Mouse (Mus musculus) urinary bladder, adult 2 months (tissue): ENCODE data around the gene Cntnap2. TPM values are rescaled to one million over a fixed set of nuclear protein-coding genes. Genes with fewer than 3 reads are reported as not detected.

ENCODE experiments used
- DNase-seq: peaks from one replicate; pipeline ENCODE4 v3.0.0; 2022; ENCODE audit warnings: low spot score
- polyA plus RNA-seq: library from polyadenylated mRNA; depleted of rRNA; stranded (reverse); fragments of >200 nt; gene quantifications from 2 replicates; pipeline ENCODE4 v1.2.3, GENCODE M21; 2012

Cntnap2 gene
- polyA plus RNA-seq, 1 experiment: 23.6 TPM

DNA sequence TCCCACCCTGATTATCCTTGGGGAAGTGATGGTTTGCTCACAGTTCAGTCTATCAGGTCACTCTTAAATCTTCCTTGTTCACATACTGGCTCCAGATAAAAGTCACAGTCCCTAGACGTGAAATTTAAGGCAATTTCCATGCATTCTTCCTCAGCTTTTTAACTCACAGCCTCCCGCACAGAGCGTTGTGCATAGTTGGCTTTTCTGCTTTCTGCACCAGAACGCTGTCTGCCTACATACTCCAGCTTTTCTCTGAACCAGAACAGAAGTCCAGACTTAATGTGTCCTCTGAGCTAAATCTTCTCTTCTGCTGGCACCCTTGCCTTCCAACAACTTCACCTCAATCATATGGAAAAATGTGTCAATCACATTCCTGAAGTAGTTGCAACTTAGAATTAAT lies 1616.5 kb downstream of the Cntnap2 start:
- DNase-seq: no peak

DNA sequence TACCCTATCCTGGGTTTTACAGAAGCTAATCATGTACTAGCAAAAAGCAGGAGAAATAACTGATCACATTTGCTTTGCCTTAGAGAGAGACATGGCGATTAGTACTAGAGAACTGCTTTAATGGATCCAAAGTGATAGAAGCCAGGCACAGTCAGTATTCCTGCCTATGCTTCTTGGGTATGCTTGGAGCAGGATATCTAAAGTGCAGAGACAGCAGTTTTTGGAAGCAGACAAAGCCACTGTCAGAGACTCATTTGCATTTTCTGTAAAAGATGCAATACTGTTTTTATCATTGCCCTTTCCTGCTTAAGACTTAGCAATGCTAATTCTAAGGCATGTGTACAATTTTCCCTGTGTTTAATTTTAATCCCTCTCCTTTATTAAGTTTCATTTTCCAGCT lies 1637.0 kb downstream of the Cntnap2 start:
- DNase-seq: no peak

DNA sequence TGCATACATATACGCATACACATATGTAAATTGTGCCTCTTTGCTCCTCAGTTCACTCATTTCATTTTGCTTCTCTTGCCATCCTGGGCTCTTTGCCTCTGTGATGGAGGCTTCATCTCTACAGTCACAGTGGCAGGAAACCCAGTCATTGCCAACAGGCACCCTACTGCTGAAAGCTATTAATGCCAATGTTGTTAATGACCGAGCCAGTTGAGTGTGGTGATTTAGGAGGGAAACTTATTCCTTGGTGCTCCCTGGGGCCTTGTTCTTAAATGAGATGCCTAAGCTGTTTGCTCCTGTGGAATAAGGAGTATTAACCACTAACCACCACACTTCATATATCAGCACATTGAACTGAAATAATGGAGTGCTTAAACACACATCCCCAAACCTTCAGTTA lies 1640.2 kb downstream of the Cntnap2 start:
- no peak for DNase-seq

DNA sequence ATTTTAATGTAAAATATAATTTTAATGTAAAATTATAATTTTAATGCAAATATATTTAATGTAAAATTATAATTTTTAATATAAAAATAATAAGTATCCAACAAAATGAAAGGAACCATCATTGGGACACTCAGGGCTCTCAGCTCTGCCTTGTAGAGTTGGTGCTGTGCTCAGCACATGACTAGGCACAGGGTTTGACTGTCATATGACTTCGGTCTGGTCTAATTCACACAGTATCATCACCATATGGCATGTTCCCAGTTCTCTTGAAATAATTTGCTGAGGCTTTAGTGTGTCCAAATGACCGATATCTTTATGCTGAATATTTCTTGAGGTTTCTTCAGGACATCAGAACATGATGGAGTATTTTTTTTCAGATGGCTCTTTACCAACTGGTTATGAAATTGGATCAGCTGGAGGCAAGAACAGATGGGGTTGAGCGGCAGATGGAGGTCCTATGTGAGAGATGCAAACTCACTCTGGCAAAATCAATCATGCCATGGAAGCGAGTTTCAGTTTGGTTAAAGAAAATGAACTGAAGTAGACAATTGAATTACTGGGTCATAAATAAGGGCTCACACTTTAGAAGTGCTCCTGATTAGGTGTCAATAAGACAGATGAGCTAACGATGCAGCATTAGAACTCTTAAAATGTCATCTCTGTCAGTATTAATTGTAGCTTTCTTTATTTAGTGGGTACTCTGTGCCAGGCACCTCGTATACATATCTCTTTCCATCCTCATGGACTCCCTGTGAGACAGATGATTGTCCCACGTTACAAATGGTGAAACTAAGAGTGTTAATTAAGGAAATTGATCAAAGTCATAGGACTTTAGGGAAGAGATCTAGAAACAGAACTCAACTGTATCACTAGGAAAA lies 1645.4 kb downstream of the Cntnap2 start:
- DNase-seq: no peak

DNA sequence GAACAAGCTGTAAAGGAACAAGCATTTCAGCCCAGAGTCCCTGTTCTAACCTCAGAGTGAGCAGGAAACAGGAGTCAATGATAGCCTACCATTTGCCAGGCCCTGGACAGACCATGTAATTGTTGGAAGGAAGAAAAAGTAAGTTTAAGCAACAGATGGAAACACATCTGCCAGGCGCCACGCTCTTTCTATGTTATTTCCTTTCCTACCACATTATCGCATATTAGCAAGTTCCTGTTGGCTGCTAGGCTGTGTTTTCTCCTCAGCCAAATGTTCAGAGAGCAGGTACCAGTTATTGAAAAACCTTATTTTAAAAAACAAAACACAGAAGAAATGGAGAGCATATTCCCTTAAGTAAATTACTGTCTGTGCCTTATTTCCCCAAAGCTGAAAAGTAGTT lies 1646.8 kb downstream of the Cntnap2 start:
- no peak for DNase-seq

DNA sequence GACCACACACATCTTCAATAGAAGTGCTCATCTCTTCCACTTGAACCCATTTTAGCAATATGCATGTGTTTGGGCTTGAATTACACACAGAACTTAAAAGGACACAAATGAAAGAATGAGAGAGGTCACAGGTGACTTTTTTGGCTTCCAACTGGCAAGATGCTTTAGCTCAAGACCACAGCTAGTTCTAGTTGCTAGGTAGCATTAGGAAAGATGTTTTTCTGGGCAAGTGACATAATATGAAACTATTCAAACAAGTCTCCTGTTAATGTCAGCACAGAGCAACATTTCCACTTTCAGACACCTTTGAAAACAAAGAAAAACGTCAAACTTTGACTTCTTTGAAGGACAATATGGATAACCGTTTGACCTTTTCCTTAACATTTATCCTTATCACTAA lies 1657.4 kb downstream of the Cntnap2 start:
- no peak for DNase-seq

DNA sequence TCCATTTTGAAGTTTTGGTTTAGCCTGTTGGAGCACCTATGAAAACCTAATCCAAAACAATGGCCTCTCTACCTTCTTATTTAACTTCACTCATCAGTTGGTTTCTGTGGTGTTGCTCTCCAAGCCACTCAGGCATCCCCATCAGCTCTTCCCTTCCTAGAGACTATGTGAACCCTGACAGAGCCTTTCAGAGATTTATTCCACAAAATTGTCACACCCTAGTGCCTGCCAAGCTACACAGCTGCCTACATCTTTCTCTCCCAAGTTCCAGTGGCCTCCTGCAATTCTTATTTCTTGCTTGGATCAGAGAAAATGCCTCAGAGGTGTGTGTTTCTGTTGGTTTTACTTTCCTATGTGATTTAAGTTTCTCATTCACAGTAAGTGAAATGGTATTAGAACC lies 1674.6 kb downstream of the Cntnap2 start:
- no peak for DNase-seq

DNA sequence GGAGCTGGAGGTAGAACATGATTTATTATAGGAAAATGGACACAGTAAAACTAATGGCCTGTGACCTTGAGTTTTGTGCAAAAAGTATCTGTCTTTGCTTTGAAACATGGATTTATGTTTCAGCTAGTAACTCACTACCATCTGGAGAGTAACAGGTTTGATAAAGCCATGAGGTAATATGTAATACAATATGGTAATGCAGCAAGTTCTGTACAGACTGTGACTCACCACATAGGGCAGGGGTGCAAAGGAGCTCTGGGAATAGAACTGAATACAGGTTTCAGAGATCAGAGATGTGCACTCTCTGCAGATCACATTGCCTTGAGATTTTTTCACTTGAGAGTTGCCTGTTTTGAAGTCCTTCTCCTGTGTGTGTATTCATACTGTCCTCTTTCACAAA lies 1689.3 kb downstream of the Cntnap2 start:
- no peak for DNase-seq

DNA sequence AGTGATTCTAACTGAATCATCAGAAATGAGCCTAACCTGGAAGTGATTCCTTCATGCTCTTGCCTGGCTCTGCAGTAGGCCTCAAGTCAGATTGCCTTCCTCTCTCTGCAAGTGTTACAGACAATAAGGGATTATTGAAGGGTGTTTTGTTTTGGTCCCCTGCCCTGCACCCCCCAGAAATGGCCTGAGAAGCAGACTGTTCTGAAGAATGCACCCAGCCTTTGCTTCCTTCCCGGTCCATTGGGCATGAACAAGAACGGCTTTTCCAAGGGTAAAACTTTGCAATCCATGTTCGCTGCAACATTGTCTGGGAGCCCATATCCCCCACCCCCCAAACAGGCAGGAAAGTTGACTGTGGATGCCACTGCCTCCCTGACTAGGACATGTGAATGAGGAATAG lies 1704.3 kb downstream of the Cntnap2 start:
- no peak for DNase-seq

DNA sequence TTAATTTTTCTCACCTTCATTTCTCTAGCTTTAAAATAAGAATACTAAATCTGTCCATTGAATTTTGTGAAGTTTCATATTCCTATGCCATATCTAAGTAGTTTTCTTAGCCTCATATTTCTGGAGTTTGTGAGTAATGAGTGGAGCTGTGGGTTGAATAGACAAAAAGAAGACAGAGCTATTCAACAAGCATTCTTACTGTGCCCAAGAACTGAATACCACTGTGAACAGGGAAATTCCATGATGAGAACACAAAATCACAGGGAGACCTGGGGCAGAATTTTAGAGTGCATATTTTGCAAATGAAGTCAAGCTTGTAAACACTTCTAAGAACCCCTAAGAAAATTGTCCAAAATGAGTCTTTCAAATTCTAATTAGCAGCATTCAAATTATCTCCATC lies 1715.4 kb downstream of the Cntnap2 start:
- no peak for DNase-seq

DNA sequence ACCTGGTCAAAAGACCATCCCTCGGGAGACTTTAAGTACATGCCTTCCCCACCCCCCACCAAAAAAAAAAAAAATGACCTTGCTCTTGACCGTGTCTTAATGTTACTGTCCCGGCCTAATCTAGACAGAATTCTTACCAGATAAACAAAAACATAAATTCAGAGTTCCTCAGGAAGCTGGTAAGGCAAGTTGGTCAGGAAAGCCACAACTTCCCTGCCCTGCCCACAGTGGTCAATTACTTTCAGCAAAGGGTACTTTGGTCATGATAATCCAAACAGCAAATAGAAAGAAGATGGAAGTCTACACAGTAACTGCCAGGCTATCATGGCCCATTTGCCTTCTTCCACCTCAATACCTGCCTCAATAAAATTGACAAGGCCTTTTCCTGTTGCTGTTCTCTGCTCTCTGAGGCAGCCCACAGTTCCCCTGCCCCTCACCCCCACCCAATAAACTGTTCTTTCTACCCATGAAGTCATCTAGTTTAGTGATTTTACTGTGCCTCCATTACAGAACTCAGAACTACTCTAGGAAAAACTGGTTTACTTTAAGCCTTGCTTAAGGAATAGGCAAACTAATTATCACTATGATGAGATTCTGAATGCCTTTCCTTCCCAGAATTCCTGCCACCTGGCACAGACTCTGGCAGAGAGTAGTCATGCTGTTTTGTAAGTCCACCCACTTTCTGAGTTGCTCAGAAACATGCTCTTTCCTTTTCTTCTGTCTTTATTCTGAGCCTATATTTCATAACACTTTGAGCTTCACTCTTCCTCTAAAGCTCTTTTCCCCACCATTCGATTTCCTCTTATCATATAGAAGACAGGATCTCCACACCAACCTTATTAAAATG lies 1743.3 kb downstream of the Cntnap2 start:
- DNase-seq: no peak

DNA sequence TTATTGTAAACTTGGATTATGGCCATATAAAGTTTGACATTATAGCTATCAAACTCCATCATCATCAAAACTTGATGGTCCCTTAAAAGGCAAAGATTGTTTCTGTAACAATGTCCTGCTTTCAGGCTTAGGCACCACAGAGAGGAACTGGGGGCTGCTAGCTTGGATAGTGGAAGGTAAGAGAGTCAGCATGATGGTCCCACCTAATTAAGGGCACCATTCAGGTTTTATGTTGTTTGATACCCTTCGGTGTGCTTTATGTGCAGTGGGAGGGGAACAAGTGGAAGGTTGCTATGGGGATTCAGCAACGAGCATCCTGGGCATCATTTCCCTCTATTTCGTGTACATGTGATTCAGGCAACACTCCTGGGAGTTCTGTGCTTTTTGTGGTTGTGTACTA lies 1797.5 kb downstream of the Cntnap2 start:
- no peak for DNase-seq

DNA sequence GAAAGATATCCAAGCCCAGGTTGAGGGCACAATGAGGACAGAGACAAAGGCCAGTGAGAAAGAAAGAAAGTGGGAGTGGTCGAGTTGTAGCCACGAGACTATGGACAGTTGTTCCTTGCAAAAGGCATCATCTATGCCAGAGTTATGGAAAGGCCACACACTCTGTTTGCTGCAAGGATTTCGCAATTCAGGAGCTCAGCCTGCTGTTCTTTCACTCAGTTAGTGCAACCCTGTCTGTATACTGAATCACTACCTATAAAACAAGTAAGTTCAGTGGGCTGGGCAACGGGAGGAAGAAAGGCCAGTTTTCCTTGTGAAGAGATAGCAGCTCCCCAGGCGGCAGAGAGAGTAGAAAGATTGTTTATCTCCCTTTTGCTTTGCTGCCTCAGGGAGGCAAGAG lies 1801.9 kb downstream of the Cntnap2 start:
- no peak for DNase-seq

DNA sequence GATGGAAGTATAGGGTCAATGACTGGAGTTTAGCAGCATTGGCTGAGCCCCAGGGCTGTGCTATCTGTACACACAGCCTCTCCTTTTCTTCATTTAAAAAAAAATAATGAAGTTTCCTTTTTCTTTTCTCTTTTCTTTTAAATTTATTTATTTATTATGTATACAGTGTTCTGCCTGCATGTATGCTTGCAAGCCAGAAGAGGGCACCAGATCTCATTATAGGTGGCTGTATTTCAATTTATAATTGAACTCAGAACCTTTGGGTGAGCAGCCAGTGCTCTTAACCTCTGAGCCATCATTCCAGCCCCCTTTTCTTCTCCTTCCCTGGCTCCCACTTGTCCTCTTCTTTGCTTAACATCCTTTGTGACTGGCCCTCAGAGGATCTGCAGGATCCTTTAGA lies 1807.2 kb downstream of the Cntnap2 start:
- DNase-seq: no peak

DNA sequence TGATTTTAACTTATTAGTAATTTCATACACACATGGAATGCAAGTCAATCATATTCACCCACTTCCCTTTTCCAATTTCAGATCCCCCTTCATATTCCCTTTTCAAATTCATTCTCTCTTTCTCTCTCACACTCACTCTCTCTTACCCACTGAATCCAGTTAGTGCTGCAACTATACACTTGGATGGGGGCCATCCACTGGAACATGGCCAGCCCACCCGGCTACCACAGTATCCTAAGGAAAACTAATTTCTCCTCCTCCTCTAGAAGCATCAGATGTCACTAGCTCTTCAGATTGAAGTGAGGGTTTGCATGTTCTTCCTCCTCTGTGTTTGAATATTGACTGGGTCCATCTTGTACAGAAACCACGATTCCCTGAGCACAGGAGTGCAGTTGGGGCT lies 1827.1 kb downstream of the Cntnap2 start:
- DNase-seq: no peak

DNA sequence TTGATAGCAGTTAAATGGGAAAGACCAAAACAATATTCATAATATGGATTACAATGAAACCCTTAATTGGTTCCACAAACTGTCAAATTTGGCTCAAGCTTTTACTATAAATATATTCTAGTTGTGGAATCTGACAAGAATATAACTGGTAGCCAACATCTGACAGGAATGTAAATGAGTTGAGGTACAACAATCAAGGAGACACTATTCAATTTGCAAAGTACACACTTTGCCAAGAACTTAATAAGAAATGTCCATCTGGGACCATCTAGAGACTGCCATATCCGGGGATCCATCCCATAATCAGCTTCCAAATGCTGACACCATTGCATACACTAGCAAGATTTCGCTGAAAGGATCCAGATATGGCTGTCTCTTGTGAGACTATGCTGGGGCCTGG lies 1850.0 kb downstream of the Cntnap2 start:
- no peak for DNase-seq

DNA sequence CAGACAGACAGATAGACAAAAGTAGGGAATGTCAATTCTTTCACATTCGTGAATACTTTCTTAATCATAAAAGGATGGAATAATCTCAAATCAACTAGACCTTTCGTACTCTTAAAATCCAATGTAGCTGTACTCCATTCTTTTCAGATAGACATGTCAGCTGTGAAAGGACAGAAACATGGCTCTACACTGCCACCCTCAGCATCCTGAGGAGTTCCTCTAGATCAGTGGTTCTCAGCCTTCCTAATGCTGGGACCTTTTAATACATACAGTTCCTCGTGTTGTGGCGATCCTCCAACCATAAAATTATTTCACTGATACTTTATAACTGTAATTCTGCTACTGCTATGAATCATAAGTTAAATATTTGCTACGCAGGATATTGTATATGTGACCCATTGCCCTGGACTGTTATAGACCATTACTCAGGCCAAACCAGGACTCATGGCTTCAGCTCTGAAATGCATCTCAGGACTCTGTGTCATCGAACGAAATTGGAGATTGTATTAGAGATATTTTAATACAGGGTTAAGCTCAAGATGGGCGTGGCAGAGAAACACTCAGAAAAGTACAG lies 1859.6 kb downstream of the Cntnap2 start:
- DNase-seq: no peak

DNA sequence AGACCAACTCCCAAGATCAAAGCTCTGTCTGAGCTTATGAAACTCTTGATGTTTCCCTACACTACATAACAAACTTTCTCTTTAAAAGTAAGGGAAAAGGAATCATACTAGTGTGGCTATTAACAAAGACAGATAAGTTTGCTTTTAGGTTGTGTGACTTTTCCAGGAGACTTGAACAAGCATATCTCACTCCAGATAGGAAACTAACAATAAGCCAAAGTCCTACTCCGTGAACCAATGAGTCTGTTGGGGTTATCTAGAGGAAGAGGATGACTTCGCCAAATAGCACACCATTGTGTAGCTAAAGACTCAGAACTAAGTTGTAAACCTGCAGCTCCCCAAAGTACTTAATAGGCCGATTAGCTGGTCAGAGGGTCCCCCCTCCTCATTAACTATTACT lies 1860.8 kb downstream of the Cntnap2 start:
- DNase-seq: no peak

DNA sequence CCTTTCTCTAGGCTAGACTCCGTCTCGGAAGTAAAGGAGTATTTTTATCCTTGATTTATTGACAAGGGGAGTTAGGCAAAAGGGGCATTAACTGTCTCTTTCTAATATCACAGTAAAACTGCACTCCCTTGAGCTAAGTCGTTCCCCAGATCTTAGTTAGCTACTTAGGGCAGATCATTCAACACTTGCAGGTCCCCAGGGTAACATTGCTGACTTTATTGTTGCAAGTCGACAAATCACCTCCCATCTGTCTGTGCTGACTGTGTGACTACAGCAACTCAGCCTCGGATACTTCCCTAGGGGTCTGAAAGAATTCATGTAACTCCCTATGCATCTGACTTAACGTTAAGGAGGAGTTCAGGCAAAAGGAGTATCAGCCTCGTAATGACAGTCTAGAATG lies 1865.6 kb downstream of the Cntnap2 start:
- no peak for DNase-seq

DNA sequence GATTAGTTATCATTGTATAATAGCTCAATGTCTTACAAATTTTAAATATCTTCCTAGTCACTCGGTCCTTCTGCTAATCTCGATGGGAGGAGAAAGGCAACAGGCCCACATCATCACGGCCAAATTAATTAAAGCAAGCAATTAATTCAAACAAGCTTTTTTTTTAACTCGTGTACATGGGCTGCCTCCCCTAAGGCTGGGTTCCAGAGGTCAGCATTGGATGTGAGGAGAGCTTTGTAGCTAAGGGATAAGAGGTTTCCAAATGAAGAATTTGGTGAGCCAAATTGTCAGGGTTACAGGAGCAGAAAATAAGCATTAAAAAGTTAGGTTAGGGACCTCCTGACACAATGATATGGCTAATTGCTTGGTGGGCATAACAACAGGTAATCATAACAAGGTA lies 1886.5 kb downstream of the Cntnap2 start:
- DNase-seq: no peak

DNA sequence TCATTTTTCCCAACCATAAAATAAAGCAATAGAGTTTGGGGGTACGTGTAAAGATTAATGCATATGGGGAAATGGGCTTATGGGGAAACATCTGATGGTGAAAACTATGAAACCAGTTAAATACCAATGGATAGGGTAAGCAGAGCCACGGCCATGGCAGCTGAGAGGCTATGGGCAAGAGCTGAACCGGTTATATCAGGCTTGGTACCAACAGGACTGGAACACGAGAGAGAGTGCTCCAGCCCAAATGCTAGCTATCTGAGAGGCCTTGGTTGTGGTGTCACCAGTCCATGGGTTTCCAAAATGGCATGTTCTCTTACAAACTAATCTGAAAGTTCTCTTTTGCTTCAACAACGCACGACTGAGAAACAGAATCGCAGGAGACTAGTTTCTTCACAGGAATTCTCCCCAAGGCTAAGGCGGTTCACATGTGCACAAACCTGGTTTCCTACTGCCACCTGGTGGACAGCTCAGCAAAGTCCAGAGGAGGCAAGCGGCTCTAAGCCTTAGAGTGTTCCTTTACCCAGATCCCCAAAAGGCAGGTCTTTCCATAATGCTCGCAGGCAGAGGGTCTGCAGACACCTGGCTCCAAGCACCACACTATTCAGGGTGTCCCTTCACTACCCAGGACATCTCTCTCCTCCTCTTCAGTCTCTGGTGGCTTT lies 1902.0 kb downstream of the Cntnap2 start:
- DNase-seq: peak; percentile 25

DNA sequence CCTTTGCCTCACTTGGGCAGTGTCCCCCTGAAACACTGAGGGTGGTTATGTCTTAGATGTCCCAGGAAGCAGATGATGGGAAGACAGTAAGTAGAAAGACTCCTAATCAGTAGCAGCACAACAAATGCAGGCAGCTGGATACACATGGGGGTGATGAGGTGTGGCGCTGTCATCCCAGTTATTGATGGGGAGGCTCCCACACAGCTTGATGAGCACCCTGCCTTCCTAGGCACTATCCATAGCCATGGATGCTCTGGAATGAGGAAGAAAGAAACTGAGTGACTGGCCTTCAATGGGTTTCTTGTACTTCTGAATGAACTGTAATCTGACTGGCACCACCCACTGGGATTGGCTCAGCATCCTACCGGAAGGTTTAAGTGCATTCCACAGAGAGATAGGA lies 1904.1 kb downstream of the Cntnap2 start:
- DNase-seq: no peak
